Mouse (Mus musculus) spleen, adult 2 months (tissue): ENCODE data around the gene Stfa1.
"Not testable (repeated sequence)": the region's sequence is repeated elsewhere in the genome, so short reads cannot be mapped to it uniquely, and the experiment has no call there.

Source experiments
- CTCF ChIP-seq: fragments of 200-500 bp; IDR thresholded peaks from 2 replicates; pipeline ENCODE4 v1.5.1; 2011; ENCODE audit warnings: mild to moderate bottlenecking, inconsistent platforms; ENCODE audit not compliant: insufficient read depth, insufficient read length, insufficient replicate concordance; ENCODE audit errors: extremely low read depth
- POLR2A ChIP-seq: fragments of 200-500 bp; IDR thresholded peaks from 2 replicates; pipeline ENCODE4 v1.6.1; 2011; ENCODE audit warnings: low read depth, low read length, inconsistent platforms

GRCm38 (mm10) chr16:36316111-36316510 is 39.4 kb downstream of the Stfa1 start:
- TF ChIP-seq CTCF, POLR2A: not testable (repeated sequence)
